Mouse (Mus musculus): ENCODE data around the gene Tbc1d21. TPM values are rescaled to one million over a fixed set of nuclear protein-coding genes. Genes with fewer than 3 reads are reported as not detected.

Tbc1d21 gene
- polyA plus RNA-seq (2014; fragmentation: Nextera tagmentation; extraction: Ambion mirVana), result not detected in 2 replicates

DNA sequence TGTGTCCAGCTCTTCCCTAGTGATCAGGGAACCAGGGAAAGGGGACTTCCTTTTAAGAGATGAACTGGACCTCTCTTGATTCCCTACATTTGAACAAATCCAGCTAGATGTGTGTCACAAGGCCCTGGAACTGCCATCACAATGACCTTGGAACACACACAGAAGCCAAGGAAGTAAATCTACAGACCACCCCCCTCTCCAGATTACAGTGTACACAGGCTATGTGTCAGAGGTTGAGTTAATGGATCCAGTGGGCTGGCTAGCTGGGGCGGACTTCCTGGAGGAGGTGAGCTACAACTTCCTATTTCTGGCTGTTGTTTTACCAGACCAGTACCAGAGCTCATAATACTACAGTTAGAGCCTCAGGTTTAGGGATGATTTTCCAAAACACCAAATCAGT, at the start of gene Tbc1d21:
Gene Tbc1d21 (minus strand): TSS at position 101 of the 400 bp plus-strand sequence.
- no peaks in the 10 kb centered on the region for H3K4me1 ChIP-seq (ENCODE audit: control insufficient read depth, insufficient read depth, low read length)
- no peaks in the 10 kb centered on the region for H3K36me3 ChIP-seq (ENCODE audit: control insufficient read depth, insufficient read depth, low read length)
- H3K27ac ChIP-seq (ENCODE audit: low read depth, low read length), result no peak within 1 kb of the TSS
- 68% methylated on average over 1 of the region's 1 CpGs for WGBS
- no peaks in the 10 kb centered on the region for H3K9me3 ChIP-seq (ENCODE audit: control insufficient read depth, low read length)
- no peak within 1 kb of the TSS for H3K9ac ChIP-seq (ENCODE audit: low read depth, low read length)
- H3K4me2 ChIP-seq (replicated peaks; ENCODE audit: low read depth, low read length), result no peak within 1 kb of the TSS
- H3K4me3 ChIP-seq (ENCODE audit: low read length), result no peak within 1 kb of the TSS
- ATAC-seq (ENCODE audit: low FRiP score, low TSS enrichment), result no peak
- no peaks in the 10 kb centered on the region for H3K27me3 ChIP-seq (ENCODE audit: control insufficient read depth, insufficient read depth, low read length)

GRCm38 (mm10) chr9:58411556-58411955, 41.3 kb upstream of the Tbc1d21 start:
- Histone ChIP-seq H3K4me2 (replicated peaks; ENCODE audit: low read depth, low read length) (no peak overlapping the region), H3K4me1 (ENCODE audit: control insufficient read depth, insufficient read depth, low read length) (no peaks in the 10 kb centered on the region), H3K27ac (ENCODE audit: low read depth, low read length) (no peak overlapping the region), H3K27me3 (ENCODE audit: control insufficient read depth, insufficient read depth, low read length) (no peaks in the 10 kb centered on the region), H3K9ac (ENCODE audit: low read depth, low read length) (no peak overlapping the region), H3K9me3 (ENCODE audit: control insufficient read depth, low read length) (no peaks in the 10 kb centered on the region), H3K4me3 (ENCODE audit: low read length) (no peak overlapping the region), H3K36me3 (ENCODE audit: control insufficient read depth, insufficient read depth, low read length) (no peaks in the 10 kb centered on the region)
- no peak for ATAC-seq (ENCODE audit: low FRiP score, low TSS enrichment)
- 76% methylated on average over 9 of the region's 9 CpGs for WGBS

DNA sequence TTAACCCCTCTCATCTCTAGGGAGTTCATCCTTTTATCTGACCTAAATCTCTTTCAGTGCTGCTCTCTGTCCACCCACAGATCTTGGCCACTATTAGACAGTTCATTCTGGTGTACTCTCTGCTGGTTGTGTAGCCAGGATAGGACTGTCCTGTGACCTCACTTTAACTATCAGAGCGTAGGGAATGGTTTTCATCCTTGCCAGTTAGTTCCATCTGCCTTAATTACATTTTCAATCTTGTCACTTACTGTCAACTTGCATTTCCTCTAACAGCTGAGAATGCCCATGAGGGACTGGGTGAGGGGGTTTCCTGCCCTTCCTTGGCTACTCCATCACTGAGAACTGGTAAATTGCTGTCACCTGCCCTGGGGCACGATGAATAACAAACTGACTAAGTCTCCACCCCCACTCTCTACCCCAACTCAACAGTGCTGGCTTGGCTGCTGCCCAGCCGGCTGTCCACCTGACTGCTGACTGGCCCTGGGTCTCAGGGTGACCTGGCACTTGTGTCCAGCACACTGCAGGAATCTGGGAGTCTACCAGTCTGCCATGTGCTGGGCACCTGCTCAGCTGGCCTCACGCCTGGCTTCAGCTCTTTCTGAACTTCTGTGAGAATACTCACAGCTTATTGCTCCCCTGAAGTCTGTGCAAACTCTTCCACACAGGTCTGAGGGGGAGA, 39.9 kb upstream of the Tbc1d21 start:
- WGBS, result 63% methylated on average over 4 of the region's 4 CpGs
- Histone ChIP-seq H3K27ac (ENCODE audit: low read depth, low read length) (no peak overlapping the region), H3K27me3 (ENCODE audit: control insufficient read depth, insufficient read depth, low read length) (no peaks in the 10 kb centered on the region), H3K4me3 (ENCODE audit: low read length) (no peak overlapping the region), H3K4me2 (replicated peaks; ENCODE audit: low read depth, low read length) (no peak overlapping the region), H3K9me3 (ENCODE audit: control insufficient read depth, low read length) (no peaks in the 10 kb centered on the region), H3K36me3 (ENCODE audit: control insufficient read depth, insufficient read depth, low read length) (no peaks in the 10 kb centered on the region), H3K4me1 (ENCODE audit: control insufficient read depth, insufficient read depth, low read length) (no peaks in the 10 kb centered on the region), H3K9ac (ENCODE audit: low read depth, low read length) (no peak overlapping the region)
- ATAC-seq (ENCODE audit: low FRiP score, low TSS enrichment), result no peak

DNA sequence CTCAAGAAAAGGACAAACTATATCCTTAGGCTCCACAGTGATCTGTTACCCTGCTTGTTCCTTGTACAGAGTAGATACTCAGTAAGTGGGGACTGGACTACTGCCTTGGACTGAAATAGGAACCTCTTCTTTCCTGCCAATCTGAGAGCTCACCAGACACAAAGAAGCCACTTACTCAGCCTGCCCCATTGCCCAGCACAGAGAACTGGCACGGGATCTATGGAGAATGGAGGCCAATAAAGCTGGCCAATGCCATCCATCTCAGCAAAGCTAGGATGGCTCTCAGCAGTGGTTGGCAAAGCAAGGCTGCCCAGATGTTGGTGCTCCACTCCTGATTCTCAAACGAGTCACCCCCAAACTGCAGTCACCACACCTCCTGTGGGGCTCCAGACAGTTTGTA, 39.0 kb upstream of the Tbc1d21 start:
- no peaks in the 10 kb centered on the region for H3K9me3 ChIP-seq (ENCODE audit: control insufficient read depth, low read length)
- no peak overlapping the region for H3K27ac ChIP-seq (ENCODE audit: low read depth, low read length)
- ATAC-seq (ENCODE audit: low FRiP score, low TSS enrichment), result no peak
- H3K4me2 ChIP-seq (replicated peaks; ENCODE audit: low read depth, low read length), result no peak overlapping the region
- no peaks in the 10 kb centered on the region for H3K36me3 ChIP-seq (ENCODE audit: control insufficient read depth, insufficient read depth, low read length)
- no peaks in the 10 kb centered on the region for H3K4me1 ChIP-seq (ENCODE audit: control insufficient read depth, insufficient read depth, low read length)
- no peaks in the 10 kb centered on the region for H3K27me3 ChIP-seq (ENCODE audit: control insufficient read depth, insufficient read depth, low read length)
- no peak overlapping the region for H3K9ac ChIP-seq (ENCODE audit: low read depth, low read length)
- 77% methylated on average over 2 of the region's 2 CpGs for WGBS
- no peak overlapping the region for H3K4me3 ChIP-seq (ENCODE audit: low read length)

DNA sequence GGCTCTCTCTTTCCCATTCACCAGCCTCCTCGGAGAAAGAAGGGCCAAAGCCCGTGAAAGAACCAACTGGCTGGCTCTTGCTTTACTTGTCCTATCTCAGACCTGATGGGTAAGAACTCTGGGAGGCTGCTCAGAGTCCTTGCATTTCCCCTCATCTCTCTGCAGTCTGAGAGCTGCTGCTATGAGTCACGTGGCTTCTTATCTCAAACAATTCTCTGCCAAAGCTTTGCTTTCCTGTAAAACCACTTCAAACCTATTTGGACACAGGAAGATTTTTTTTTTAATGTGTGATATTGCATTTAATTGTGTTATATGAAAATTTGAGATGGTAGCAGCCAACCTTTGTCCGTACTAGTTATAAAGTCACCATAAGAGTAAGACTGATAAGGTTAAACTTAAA, 34.2 kb upstream of the Tbc1d21 start:
- no peaks in the 10 kb centered on the region for H3K27me3 ChIP-seq (ENCODE audit: control insufficient read depth, insufficient read depth, low read length)
- WGBS, result 66% methylated on average over 4 of the region's 4 CpGs
- H3K9ac ChIP-seq (ENCODE audit: low read depth, low read length), result no peak overlapping the region
- no peak overlapping the region for H3K4me3 ChIP-seq (ENCODE audit: low read length)
- no peak overlapping the region for H3K27ac ChIP-seq (ENCODE audit: low read depth, low read length)
- H3K9me3 ChIP-seq (ENCODE audit: control insufficient read depth, low read length), result no peaks in the 10 kb centered on the region
- no peak overlapping the region for H3K4me2 ChIP-seq (replicated peaks; ENCODE audit: low read depth, low read length)
- H3K36me3 ChIP-seq (ENCODE audit: control insufficient read depth, insufficient read depth, low read length), result no peaks in the 10 kb centered on the region
- ATAC-seq (ENCODE audit: low FRiP score, low TSS enrichment), result no peak
- no peaks in the 10 kb centered on the region for H3K4me1 ChIP-seq (ENCODE audit: control insufficient read depth, insufficient read depth, low read length)

DNA sequence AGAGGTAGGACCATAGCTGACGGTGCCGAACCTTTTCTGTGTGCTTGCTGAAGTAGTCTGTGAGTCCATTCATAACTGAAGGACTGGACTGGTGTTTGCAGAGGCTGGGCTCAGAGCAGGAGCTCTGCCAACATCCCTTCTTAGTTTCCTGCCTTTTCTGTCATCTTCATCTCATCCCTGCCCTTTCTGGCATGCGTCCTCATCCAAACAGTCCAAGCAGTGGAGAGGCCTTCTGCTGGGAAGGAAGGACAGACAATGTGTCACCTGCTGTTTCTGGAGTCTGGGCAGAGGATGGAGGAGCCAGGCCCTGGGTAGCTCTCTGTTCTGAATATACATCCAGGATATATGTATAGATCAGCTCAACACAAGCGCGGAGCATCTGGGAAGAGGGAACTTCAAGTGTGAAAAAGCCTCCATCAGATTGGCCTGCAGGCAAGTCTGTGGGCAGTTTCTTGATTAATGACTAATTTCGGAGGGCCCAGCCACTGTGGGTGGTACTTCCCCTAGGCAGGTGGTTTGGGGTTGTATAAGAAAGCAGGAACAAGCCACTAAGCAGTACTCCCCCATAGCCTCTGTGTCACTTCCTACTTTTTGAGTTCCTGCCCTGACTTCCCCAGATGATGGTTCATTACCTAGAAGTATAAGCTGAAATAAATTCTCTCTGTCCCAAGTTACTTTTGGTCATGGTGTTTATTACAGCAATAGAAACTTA, 31.3 kb upstream of the Tbc1d21 start:
- WGBS, result 82% methylated on average over 6 of the region's 6 CpGs
- Histone ChIP-seq H3K27me3 (ENCODE audit: control insufficient read depth, insufficient read depth, low read length) (no peaks in the 10 kb centered on the region), H3K4me3 (ENCODE audit: low read length) (no peak overlapping the region)

GRCm38 (mm10) chr9:58399609-58400008, 29.4 kb upstream of the Tbc1d21 start:
- H3K27ac ChIP-seq (ENCODE audit: low read depth, low read length), result no peak overlapping the region
- no peaks in the 10 kb centered on the region for H3K27me3 ChIP-seq (ENCODE audit: control insufficient read depth, insufficient read depth, low read length)
- H3K36me3 ChIP-seq (ENCODE audit: control insufficient read depth, insufficient read depth, low read length), result no peaks in the 10 kb centered on the region
- WGBS, result 36% methylated on average over 5 of the region's 5 CpGs
- H3K9ac ChIP-seq (ENCODE audit: low read depth, low read length), result no peak overlapping the region
- ATAC-seq (ENCODE audit: low FRiP score, low TSS enrichment), result no peak
- no peak overlapping the region for H3K4me2 ChIP-seq (replicated peaks; ENCODE audit: low read depth, low read length)
- no peaks in the 10 kb centered on the region for H3K9me3 ChIP-seq (ENCODE audit: control insufficient read depth, low read length)
- no peak overlapping the region for H3K4me3 ChIP-seq (ENCODE audit: low read length)
- H3K4me1 ChIP-seq (ENCODE audit: control insufficient read depth, insufficient read depth, low read length), result no peaks in the 10 kb centered on the region

More for the DNA sequence above, 31.3 kb upstream of the Tbc1d21 start:
- Histone ChIP-seq H3K36me3 (ENCODE audit: control insufficient read depth, insufficient read depth, low read length) (no peaks in the 10 kb centered on the region), H3K9me3 (ENCODE audit: control insufficient read depth, low read length) (no peaks in the 10 kb centered on the region), H3K9ac (ENCODE audit: low read depth, low read length) (no peak overlapping the region), H3K4me2 (replicated peaks; ENCODE audit: low read depth, low read length) (no peak overlapping the region), H3K27ac (ENCODE audit: low read depth, low read length) (no peak overlapping the region), H3K4me1 (ENCODE audit: control insufficient read depth, insufficient read depth, low read length) (no peaks in the 10 kb centered on the region)
- ATAC-seq (ENCODE audit: low FRiP score, low TSS enrichment), result no peak

GRCm38 (mm10) chr9:58394605-58395004, 24.4 kb upstream of the Tbc1d21 start:
- Histone ChIP-seq H3K4me3 (ENCODE audit: low read length) (no peak overlapping the region), H3K36me3 (ENCODE audit: control insufficient read depth, insufficient read depth, low read length) (no peaks in the 10 kb centered on the region), H3K27ac (ENCODE audit: low read depth, low read length) (no peak overlapping the region), H3K4me1 (ENCODE audit: control insufficient read depth, insufficient read depth, low read length) (no peaks in the 10 kb centered on the region), H3K9ac (ENCODE audit: low read depth, low read length) (no peak overlapping the region), H3K9me3 (ENCODE audit: control insufficient read depth, low read length) (no peaks in the 10 kb centered on the region), H3K27me3 (ENCODE audit: control insufficient read depth, insufficient read depth, low read length) (no peaks in the 10 kb centered on the region), H3K4me2 (replicated peaks; ENCODE audit: low read depth, low read length) (no peak overlapping the region)
- ATAC-seq (ENCODE audit: low FRiP score, low TSS enrichment), result no peak
- 86% methylated on average over 8 of the region's 8 CpGs for WGBS

DNA sequence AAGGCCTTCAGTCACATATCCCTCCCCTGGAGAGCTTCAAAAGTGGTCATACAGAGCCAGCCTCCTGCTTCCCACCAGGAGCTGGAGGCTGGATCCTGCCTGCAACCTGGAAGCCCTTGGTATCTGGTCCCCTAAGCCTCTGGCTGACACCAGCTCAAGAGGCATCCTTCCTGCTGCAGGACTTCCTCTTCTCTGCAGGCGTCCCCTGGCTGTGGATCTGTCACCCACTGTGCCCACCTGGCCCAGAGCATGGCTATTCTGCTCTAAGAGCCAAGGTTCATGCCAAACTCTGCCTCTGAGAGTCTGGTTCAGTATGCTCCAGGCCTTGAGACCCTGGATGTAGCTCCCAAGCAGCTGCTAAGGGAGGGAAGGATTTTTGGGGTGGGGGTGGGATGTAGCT, 23.6 kb upstream of the Tbc1d21 start:
- no peaks in the 10 kb centered on the region for H3K9me3 ChIP-seq (ENCODE audit: control insufficient read depth, low read length)
- H3K4me3 ChIP-seq (ENCODE audit: low read length), result no peak overlapping the region
- 43% methylated on average over 1 of the region's 1 CpGs for WGBS
- no peaks in the 10 kb centered on the region for H3K36me3 ChIP-seq (ENCODE audit: control insufficient read depth, insufficient read depth, low read length)
- no peaks in the 10 kb centered on the region for H3K4me1 ChIP-seq (ENCODE audit: control insufficient read depth, insufficient read depth, low read length)
- ATAC-seq (ENCODE audit: low FRiP score, low TSS enrichment), result no peak
- H3K27ac ChIP-seq (ENCODE audit: low read depth, low read length), result no peak overlapping the region
- H3K27me3 ChIP-seq (ENCODE audit: control insufficient read depth, insufficient read depth, low read length), result no peaks in the 10 kb centered on the region
- H3K9ac ChIP-seq (ENCODE audit: low read depth, low read length), result no peak overlapping the region
- no peak overlapping the region for H3K4me2 ChIP-seq (replicated peaks; ENCODE audit: low read depth, low read length)
